Mouse (Mus musculus) mesoderm, embryonic 11.5 days (tissue): ENCODE data around the gene Rcbtb2.
"Not testable (repeated sequence)": the region's sequence is repeated elsewhere in the genome, so short reads cannot be mapped to it uniquely, and the experiment has no call there.

Experiments used
- DNase-seq: peaks from one replicate; pipeline ENCODE4 v3.0.0-alpha.2; 2012; ENCODE audit warnings: low read depth, low spot score

Gene Rcbtb2

GRCm38 (mm10) chr14:73122923-73123278 lies at the start of gene Rcbtb2:
Rcbtb2 (plus strand) TSS chr14:73123037.
- DNase-seq: no peak

GRCm38 (mm10) chr14:73083563-73083962 lies 39.3 kb upstream of the Rcbtb2 start:
- no peak for DNase-seq

GRCm38 (mm10) chr14:73086425-73086824 lies 36.4 kb upstream of the Rcbtb2 start:
- DNase-seq: no peak

GRCm38 (mm10) chr14:73087247-73087646 lies 35.6 kb upstream of the Rcbtb2 start:
- DNase-seq: no peak

GRCm38 (mm10) chr14:73087746-73088145 lies 35.1 kb upstream of the Rcbtb2 start:
- DNase-seq: no peak

GRCm38 (mm10) chr14:73088224-73088623 lies 34.6 kb upstream of the Rcbtb2 start:
- DNase-seq: no peak

- no peak for DNase-seq
These were observed 30.0 kb upstream of the Rcbtb2 start for GRCm38 (mm10) chr14:73092871-73093270.

- DNase-seq: no peak
These were observed 27.9 kb upstream of the Rcbtb2 start for GRCm38 (mm10) chr14:73094802-73095550.

- DNase-seq: peak; percentile 67
These were observed 24.0 kb upstream of the Rcbtb2 start for GRCm38 (mm10) chr14:73098677-73099387.

GRCm38 (mm10) chr14:73102270-73102865 lies 20.5 kb upstream of the Rcbtb2 start:
- DNase-seq: no peak

- DNase-seq: not testable (repeated sequence)
These were observed 19.9 kb upstream of the Rcbtb2 start for GRCm38 (mm10) chr14:73102986-73103385.

- DNase-seq: no peak
These were observed 17.9 kb upstream of the Rcbtb2 start for GRCm38 (mm10) chr14:73104913-73105312.

GRCm38 (mm10) chr14:73105407-73106185 lies 17.2 kb upstream of the Rcbtb2 start:
- DNase-seq: peak; percentile 65

- DNase-seq: peak; percentile 66
These were observed 16.6 kb upstream of the Rcbtb2 start for GRCm38 (mm10) chr14:73106234-73106711.

GRCm38 (mm10) chr14:73106957-73107356 lies 15.9 kb upstream of the Rcbtb2 start:
- no peak for DNase-seq

- no peak for DNase-seq
These were observed 15.5 kb upstream of the Rcbtb2 start for GRCm38 (mm10) chr14:73107371-73107770.

- no peak for DNase-seq
These were observed 14.9 kb upstream of the Rcbtb2 start for GRCm38 (mm10) chr14:73107952-73108351.

GRCm38 (mm10) chr14:73110682-73111081 lies 12.2 kb upstream of the Rcbtb2 start:
- DNase-seq: no peak

- no peak for DNase-seq
These were observed 11.7 kb upstream of the Rcbtb2 start for GRCm38 (mm10) chr14:73111091-73111490.

- no peak for DNase-seq
These were observed 10.5 kb upstream of the Rcbtb2 start for GRCm38 (mm10) chr14:73112186-73112840.

- not testable (repeated sequence) for DNase-seq
These were observed 7.9 kb upstream of the Rcbtb2 start for GRCm38 (mm10) chr14:73114952-73115351.
